Mouse (Mus musculus): ENCODE measurements around the gene 1700019D03Rik.

Gene 1700019D03Rik

DNA sequence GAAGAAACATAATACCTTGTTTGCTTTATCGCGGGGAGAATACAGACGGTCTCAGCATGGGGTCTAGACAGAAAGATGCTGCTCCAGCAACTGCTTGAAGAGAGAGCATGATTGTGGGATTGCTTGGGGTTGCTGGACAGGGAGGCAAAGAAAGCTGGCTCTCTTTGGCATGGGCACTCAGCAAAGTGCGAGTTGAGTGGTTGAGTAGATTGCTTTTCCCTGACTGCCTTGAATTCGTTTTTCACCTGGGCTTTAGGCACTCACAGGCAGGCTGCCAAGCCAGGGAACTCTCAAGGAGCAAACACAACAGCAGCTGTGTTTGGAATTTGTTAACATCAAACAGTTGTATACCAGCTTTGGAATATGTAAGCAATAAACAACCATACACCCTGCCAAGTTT is at the start of gene 1700019D03Rik:
1700019D03Rik (minus strand) TSS at position 101 of the 400 bp plus-strand sequence.
- DNase-seq, result no peak

GRCm38 (mm10) chr1:53063921-53064320 is 43.9 kb upstream of the 1700019D03Rik start:
- no peak for DNase-seq

GRCm38 (mm10) chr1:53061871-53062608 is 42.1 kb upstream of the 1700019D03Rik start:
- peak; percentile 70 for DNase-seq

- DNase-seq, result no peak
Observed at GRCm38 (mm10) chr1:53061340-53061739, 41.4 kb upstream of the 1700019D03Rik start, which contains the start of gene Mstn. TSS of gene Mstn (plus strand) at chr1:53061640.

DNA sequence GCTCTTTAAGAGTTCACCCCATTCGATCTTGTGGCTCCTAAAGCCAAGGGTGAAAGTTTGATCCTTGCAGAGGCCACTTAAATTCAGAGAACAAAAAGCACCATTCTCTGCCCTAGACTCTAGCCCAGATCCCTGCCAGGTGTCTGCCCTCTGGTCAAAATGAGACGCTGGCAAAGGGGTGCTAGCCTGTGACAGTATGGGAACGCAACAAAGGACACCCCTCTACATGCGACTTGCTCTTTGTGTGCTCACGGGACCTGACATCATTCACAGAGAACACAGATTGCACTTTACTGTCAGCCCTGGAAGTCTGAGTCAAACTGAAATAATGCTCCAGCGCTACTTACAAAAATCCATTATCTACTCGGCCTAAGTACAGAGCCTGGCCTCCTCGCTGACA is 40.5 kb upstream of the 1700019D03Rik start:
- no peak for DNase-seq

DNA sequence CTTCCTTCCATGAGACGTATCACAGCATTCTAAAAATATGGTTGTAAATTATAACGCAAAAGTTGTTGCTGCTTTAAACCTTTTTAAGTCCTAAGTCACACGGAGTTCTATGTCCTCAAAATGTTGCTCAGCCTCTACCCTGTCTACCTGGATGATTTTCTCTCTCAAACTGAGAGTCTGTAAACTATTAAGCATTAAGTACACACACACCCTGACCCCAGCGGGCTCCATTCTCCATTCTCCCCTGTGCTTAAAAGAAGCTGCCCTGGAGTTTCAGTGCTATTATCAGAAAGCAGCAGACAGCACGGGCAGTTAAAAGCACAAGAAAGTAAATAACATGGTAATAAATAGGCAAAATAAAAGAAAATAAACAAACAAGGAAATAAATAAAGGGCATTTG is 39.1 kb upstream of the 1700019D03Rik start:
- no peak for DNase-seq

GRCm38 (mm10) chr1:53053087-53054022 is 33.4 kb upstream of the 1700019D03Rik start:
- peak; percentile 33 for DNase-seq

- no peak for DNase-seq
Observed at GRCm38 (mm10) chr1:53049763-53050427, 29.9 kb upstream of the 1700019D03Rik start.

GRCm38 (mm10) chr1:53037443-53037871 is 17.5 kb upstream of the 1700019D03Rik start:
- no peak for DNase-seq

DNA sequence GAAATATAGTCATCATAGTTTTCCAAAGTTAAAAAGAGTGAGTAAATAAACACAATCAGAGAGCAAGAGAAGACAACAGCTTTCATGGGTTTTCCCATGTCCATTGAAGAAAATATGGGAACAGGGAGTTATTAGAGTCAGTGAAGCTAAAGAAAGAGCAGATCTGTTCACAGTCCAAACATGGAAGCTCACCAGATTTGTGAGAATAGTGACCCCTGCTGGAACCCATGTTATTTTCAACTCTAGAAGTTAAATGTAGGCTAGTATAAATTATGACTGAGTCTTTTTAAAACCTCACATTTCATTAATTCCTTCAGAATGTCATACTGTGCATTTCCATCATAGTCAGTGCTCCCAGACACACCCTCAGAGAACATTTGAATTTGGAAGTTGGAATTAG is 12.6 kb upstream of the 1700019D03Rik start:
- DNase-seq, result no peak

DNA sequence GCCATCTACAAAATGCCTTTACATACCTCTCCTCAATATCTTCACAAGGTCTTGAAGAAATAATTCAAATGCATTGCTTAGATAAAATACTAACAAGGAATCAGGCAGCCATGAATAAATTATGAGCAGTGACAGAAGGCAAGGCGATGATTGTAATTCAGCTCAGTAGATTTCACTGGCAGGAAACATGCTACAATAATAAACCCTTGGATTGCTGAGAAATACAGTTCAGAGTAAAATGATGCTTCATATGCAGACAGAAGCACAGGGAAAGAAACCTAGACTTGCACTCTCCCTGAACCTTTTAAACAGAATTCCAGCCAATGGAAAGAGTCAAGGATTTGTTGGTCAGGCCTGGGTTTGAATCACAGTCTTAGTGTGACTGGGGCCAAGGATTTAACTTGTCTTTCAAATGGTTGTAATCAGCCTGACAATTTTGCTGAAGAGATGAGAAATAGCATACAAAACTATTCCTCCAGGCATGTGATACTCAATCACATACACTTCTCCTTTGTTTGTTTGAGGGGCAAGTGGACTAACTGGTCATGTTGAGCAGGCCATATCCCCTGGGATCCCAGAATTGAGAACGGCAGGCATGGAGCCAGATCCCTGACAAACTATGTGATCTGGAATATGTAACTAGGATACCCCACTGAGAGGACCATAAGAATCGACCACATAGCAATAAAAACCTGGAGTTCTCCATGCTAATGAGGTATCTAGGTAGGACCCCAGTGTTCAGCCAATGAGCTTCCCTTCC is 1.1 kb downstream of the 1700019D03Rik start:
- no peak for DNase-seq

DNA sequence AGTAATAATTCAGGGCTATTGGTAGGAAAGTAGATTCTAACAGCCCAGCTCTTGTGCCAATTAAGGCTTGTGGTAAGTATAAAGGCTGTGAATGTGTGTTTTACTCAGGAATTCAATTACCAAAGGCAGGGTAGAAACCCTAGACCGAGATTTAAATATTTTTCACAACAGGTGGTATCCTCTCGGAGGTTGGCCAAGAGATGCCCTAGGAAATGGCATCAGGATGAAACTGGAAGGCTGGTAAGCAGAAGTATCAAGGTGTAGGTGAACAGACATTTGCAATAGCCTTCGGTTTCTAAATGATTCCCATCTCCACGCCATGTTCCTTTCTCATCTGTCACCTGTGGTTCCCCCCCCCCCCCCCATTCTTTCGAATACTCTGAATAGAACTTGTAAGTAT is 4.4 kb downstream of the 1700019D03Rik start:
- DNase-seq, result no peak

DNA sequence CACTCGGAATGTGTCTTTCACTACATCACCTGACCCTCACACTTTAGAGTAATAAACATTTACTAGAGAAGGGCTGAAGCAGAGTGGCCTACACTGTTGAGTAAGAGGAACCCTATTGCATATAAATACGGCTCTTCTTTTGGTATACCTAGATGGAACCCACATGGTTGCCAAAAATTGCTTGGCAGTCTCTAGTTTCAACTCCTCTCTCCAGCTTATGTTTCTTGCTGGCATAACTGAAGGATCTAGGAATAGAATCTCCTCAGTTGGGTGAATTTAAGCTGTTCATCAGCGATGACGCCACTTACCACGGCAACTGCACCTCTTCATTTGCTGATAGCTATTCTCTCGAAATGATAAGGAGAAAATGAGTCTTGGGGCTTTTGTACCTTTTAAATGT is 5.3 kb downstream of the 1700019D03Rik start:
- DNase-seq, result no peak

DNA sequence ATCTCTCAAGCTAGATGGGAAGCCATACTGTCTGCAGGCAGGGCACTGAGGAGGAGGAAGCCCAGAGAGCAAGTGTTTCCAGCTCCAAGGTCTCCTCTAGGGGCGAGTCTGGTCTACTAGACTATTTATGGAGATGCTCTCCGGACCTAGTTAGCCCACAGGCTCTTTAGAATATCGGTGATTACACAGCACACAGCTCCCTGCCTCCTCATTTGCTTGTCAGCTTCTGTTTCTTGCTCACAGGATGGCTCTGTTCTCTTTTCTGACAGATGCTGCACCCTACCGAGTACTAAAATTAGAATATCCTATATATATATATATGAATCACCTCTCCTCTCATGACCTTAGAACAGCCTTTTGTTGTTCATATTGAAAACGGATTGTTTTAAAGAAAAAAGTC is 33.3 kb downstream of the 1700019D03Rik start:
- peak; percentile 19 for DNase-seq

DNA sequence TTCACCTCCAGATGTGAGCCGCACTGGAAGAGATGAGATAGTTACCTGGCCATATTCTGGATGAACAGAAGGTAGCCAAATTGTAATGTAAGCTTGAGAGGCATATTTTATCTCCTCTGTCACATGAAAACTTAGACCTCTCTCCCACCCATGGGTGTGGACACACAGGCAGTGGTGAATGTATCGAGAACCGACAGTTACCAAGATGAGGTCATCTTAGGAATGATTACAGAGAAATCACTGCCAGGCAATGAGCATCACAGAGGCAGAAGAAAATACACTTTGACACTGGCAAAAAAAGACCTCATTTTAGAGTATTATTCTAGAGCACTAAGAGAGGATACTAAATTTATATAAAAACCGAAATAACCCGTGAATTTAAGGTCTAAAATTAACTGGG is 46.8 kb downstream of the 1700019D03Rik start:
- DNase-seq, result no peak

GRCm38 (mm10) chr1:52971881-52972503 is 48.0 kb downstream of the 1700019D03Rik start:
- peak; percentile 76 for DNase-seq

DNA sequence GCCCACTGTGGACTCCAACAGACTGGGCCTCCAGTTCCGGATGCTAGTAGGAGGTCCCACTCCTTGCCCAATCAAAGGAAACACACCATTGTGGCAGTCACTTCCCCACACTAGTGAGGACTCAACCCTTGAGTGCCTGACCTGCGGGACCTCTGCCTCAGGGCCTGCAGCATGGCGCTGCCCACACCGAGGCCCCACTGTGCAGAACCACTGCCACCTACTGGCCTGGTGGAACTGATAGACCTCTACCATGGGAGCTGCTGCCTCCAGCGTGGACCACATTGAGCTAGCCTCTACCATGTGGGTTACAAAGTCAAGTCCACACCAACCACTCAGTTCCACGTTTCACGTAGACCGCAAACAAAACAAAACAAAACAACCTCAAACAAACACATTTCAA is 55.4 kb downstream of the 1700019D03Rik start:
- DNase-seq, result no peak

GRCm38 (mm10) chr1:52963097-52963496 is 56.9 kb downstream of the 1700019D03Rik start:
- no peak for DNase-seq

DNA sequence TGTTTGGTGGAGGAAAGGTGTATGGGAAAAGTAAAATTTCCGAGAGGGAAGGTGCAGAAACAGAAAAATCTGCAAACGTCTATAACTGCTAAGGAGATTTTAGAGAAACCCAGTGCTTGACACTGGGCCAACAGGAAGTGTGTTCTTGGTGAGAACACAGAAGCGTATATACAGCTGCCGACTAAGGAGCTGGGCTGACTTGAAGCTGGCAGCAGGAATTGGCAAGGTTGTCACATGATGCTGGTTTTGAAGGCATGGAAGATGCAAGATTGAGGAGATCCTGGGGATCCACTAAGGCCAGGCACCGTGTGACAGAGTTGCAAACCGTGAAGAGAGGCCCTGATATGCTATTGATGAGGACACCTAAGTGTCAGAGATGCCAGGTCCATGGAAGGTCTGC is 59.8 kb downstream of the 1700019D03Rik start:
- no peak for DNase-seq

- no peak for DNase-seq
Observed at GRCm38 (mm10) chr1:52956746-52957145, 63.2 kb downstream of the 1700019D03Rik start.

GRCm38 (mm10) chr1:52955102-52955501 is 64.9 kb downstream of the 1700019D03Rik start:
- peak; percentile 49 for DNase-seq

GRCm38 (mm10) chr1:52954456-52954855 is 65.5 kb downstream of the 1700019D03Rik start:
- no peak for DNase-seq

Measured in layer of hippocampus, adult 9-11 months (tissue).